In genomic region chr9:45662471-45662870, GRCm38 (mm10) we compare ENCODE assay signal across 16 mouse cellular contexts.
DNase-seq lines count a peak whose midpoint lies in the region; ATAC-seq lines count a peak whose summit lies in the region.
"Had no signal": no experiment of that assay in that cellular context is flagged by ENCODE, and none has a peak within 500 bp of the region (broad histone marks: within the 10 kb centered on the region; RNA-seq: fewer than 3 reads in every experiment).

No protein-coding gene starts in this region.

- no peaks in the 10 kb centered on the region for H3K9me3 ChIP-seq in hindbrain, embryonic 11.5 days (ENCODE audit: control insufficient read depth, low read length)
- H3K9me3 ChIP-seq in midbrain, embryonic 12.5 days, result no peaks in the 10 kb centered on the region
- H3K9me3 ChIP-seq: heart, embryonic 13.5 days; lung, embryonic 15.5 days had no signal

- no peaks in the 10 kb centered on the region for H3K27me3 ChIP-seq in hindbrain, embryonic 11.5 days (ENCODE audit: control insufficient read depth, insufficient read depth, low read length)
- no peaks in the 10 kb centered on the region for H3K27me3 ChIP-seq in midbrain, embryonic 12.5 days
- H3K27me3 ChIP-seq: lung, embryonic 15.5 days had no signal

- peaks cover 32% of the 10 kb centered on the region for H3K4me1 ChIP-seq in hindbrain, embryonic 11.5 days (replicated peaks; ENCODE audit: control insufficient read depth, insufficient read depth, low read length)
- peaks cover 63% of the 10 kb centered on the region for H3K4me1 ChIP-seq in midbrain, embryonic 12.5 days
- H3K4me1 ChIP-seq: heart, embryonic 13.5 days; lung, embryonic 15.5 days had no signal

- H3K4me2 ChIP-seq in hindbrain, embryonic 11.5 days (replicated peaks; ENCODE audit: low read depth, low read length), result no peak overlapping the region
- no peak overlapping the region for H3K4me2 ChIP-seq in midbrain, embryonic 12.5 days (replicated peaks)
- H3K4me2 ChIP-seq: heart, embryonic 13.5 days; liver, embryonic 11.5 days; lung, embryonic 15.5 days had no signal

- ATAC-seq in hindbrain, embryonic 11.5 days (ENCODE audit: low FRiP score), result no peak
- ATAC-seq in midbrain, embryonic 12.5 days (ENCODE audit: low FRiP score, low read depth), result no peak

- H3K4me3 ChIP-seq in hindbrain, embryonic 11.5 days (ENCODE audit: low read depth, low read length), result no peak overlapping the region
- H3K4me3 ChIP-seq in midbrain, embryonic 12.5 days, result no peak overlapping the region
- H3K4me3 ChIP-seq: heart, embryonic 13.5 days; lung, embryonic 15.5 days had no signal

- DNase-seq in retina, postnatal 1 day, result peak; percentile 81
- DNase-seq in retina, embryonic 14.5 days (ENCODE audit: low spot score), result no peak
- DNase-seq in hindbrain, embryonic 11.5 days (ENCODE audit: low spot score), result no peak
- no peak for DNase-seq in adrenal gland, adult 2 months
- DNase-seq in liver, result no peak
- no peak for DNase-seq in natural killer cell, adult 2 months (ENCODE audit: low spot score in 2 of 2)
- DNase-seq in B cell, adult 2 months, result no peak
- DNase-seq: adrenal gland, postnatal 10 days; cerebellum, adult 9-11 months; embryo, embryonic 11 days; kidney, adult 9 months; thymus, adult 18-20 months had no signal

- WGBS in hindbrain, embryonic 11.5 days, result 79% methylated on average over 5 of the region's 5 CpGs
- WGBS in midbrain, embryonic 12.5 days, result 51% methylated on average over 5 of the region's 5 CpGs

- peak overlapping the region; percentile 4; the same call in 1 of the 2 replicates for H3K27ac ChIP-seq in hindbrain, embryonic 11.5 days (ENCODE audit: low read depth, low read length)
- peak overlapping the region; percentile 96 for H3K27ac ChIP-seq in midbrain, embryonic 12.5 days (replicated peaks)
- H3K27ac ChIP-seq: heart, embryonic 13.5 days; lung, embryonic 15.5 days had no signal

- H3K36me3 ChIP-seq in hindbrain, embryonic 11.5 days (ENCODE audit: control insufficient read depth, insufficient read depth, low read length), result no peaks in the 10 kb centered on the region
- H3K36me3 ChIP-seq in midbrain, embryonic 12.5 days, result no peaks in the 10 kb centered on the region
- H3K36me3 ChIP-seq: heart, embryonic 13.5 days; lung, embryonic 15.5 days had no signal

- H3K9ac ChIP-seq in hindbrain, embryonic 11.5 days (ENCODE audit: low read depth, low read length), result no peak overlapping the region
- H3K9ac ChIP-seq in midbrain, embryonic 12.5 days (replicated peaks), result no peak overlapping the region
- H3K9ac ChIP-seq: heart, embryonic 13.5 days; lung, embryonic 15.5 days had no signal
